Mouse (Mus musculus): Measurements from ENCODE around the gene Cacna1e. TPM values are rescaled to one million over a fixed set of nuclear protein-coding genes. Genes with fewer than 3 reads are reported as not detected.

The Cacna1e gene
- polyA plus RNA-seq, 1 experiment from 2014 or later: 6.3 TPM

- no peak for DNase-seq (ENCODE audit: low spot score)
Measured at GRCm38 (mm10) chr1:154715596-154715995, 168.7 kb downstream of the Cacna1e start.

GRCm38 (mm10) chr1:154712747-154713146 lies 171.6 kb downstream of the Cacna1e start:
- no peak for DNase-seq (ENCODE audit: low spot score)

- DNase-seq (ENCODE audit: low spot score): no peak
Measured at GRCm38 (mm10) chr1:154707584-154708290, 176.6 kb downstream of the Cacna1e start.

- DNase-seq (ENCODE audit: low spot score): no peak
Measured at GRCm38 (mm10) chr1:154706974-154707373, 177.3 kb downstream of the Cacna1e start.

GRCm38 (mm10) chr1:154705882-154706565 lies 178.3 kb downstream of the Cacna1e start:
- DNase-seq (ENCODE audit: low spot score): no peak

- no peak for DNase-seq (ENCODE audit: low spot score)
Measured at GRCm38 (mm10) chr1:154704558-154705185, 179.6 kb downstream of the Cacna1e start.

- no peak for DNase-seq (ENCODE audit: low spot score)
Measured at GRCm38 (mm10) chr1:154702623-154703022, 181.7 kb downstream of the Cacna1e start.

GRCm38 (mm10) chr1:154688876-154689665 lies 195.2 kb downstream of the Cacna1e start:
- no peak for DNase-seq (ENCODE audit: low spot score)

GRCm38 (mm10) chr1:154686861-154687260 lies 197.4 kb downstream of the Cacna1e start:
- DNase-seq (ENCODE audit: low spot score): no peak

GRCm38 (mm10) chr1:154683477-154684106 lies 200.7 kb downstream of the Cacna1e start:
- DNase-seq (ENCODE audit: low spot score): no peak

- no peak for DNase-seq (ENCODE audit: low spot score)
Measured at GRCm38 (mm10) chr1:154678989-154679388, 205.3 kb downstream of the Cacna1e start.

GRCm38 (mm10) chr1:154678151-154678550 lies 206.2 kb downstream of the Cacna1e start:
- no peak for DNase-seq (ENCODE audit: low spot score)

GRCm38 (mm10) chr1:154677677-154678076 lies 206.6 kb downstream of the Cacna1e start:
- DNase-seq (ENCODE audit: low spot score): no peak

GRCm38 (mm10) chr1:154663721-154664120 lies 220.6 kb downstream of the Cacna1e start:
- DNase-seq (ENCODE audit: low spot score): no peak

GRCm38 (mm10) chr1:154661977-154662376 lies 222.3 kb downstream of the Cacna1e start:
- no peak for DNase-seq (ENCODE audit: low spot score)

- no peak for DNase-seq (ENCODE audit: low spot score)
Measured at GRCm38 (mm10) chr1:154661221-154661864, 223.0 kb downstream of the Cacna1e start.

- DNase-seq (ENCODE audit: low spot score): no peak
Measured at GRCm38 (mm10) chr1:154657366-154657765, 226.9 kb downstream of the Cacna1e start.

- no peak for DNase-seq (ENCODE audit: low spot score)
Measured at GRCm38 (mm10) chr1:154653951-154654350, 230.3 kb downstream of the Cacna1e start.

- DNase-seq (ENCODE audit: low spot score): no peak
Measured at GRCm38 (mm10) chr1:154646156-154646950, 237.9 kb downstream of the Cacna1e start.

- DNase-seq (ENCODE audit: low spot score): no peak
Measured at GRCm38 (mm10) chr1:154637821-154638220, 246.5 kb downstream of the Cacna1e start.

Data from thymus, postnatal 0 days (tissue).